Mouse (Mus musculus): ENCODE data around the gene Zmiz1. TPM values are rescaled to one million over a fixed set of nuclear protein-coding genes. Genes with fewer than 3 reads are reported as not detected.

Gene Zmiz1
- 100 to 1,000 TPM; 105 to 122 TPM for total RNA-seq (2021)
- long read RNA-seq, experiment 1, partial matches to known transcripts = 12 of 17 reads
- long read RNA-seq, experiment 1, other reads (novel, unspliced or antisense) = 5 of 17 reads
- long read RNA-seq, experiment 2, partial matches to known transcripts = 27 of 33 reads
- long read RNA-seq, experiment 2, other reads (novel, unspliced or antisense) = 6 of 33 reads

DNA sequence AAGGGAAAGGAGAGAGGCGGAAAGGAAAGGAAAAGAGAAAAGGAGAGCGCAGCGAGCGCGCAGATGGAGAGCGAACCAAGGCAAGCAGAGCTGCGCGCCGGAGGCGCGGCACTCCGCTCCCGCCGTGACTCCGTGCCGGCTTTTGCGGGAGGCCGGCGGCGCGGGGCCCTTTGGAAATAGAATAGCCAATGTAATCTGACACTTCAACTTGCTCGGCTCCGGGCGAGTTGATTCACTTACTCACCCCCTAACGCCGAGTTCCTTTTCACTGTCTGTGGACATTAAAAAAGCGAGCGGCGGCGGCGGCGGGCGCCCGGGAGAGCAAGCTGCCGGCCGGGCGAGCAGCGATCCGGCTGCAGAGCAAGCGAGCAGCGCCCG lies at the start of gene Zmiz1:
Gene Zmiz1 (plus strand): TSS at position 170 of the 378 bp plus-strand sequence.
- DNase-seq (ENCODE audit: low spot score in 2 of 2) = peak; percentile 77 to 83

DNA sequence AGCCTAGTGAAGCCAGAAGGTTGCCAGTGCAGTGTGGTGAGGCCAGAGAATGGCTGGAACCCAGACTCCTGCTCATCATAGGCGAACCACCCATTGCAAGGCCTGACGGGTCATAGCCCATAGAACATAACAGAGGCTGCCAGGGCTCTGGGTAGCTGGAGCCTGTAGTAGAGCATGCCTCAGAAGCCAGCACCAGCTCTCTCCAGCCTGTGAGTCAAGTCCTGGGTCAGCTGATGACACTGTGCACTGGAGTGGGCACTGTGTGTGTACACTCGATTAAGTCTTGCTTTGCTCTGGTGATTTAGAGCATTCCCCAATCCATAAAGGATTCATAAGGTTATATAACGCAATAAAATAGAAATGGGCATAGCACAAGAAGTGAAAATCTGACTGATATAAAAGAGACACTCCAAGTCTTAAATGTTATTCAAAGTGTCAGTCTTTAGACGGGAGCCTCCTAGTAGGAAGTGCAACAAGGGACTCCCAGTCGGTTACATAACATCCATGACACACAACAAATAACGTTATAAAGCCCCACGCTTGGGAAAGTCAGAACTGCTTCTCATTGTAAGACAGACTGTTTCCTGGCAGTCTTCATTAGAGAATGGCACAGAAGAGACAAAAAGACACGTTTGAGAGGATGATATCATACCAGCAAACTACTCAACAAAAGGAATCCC lies 47.0 kb upstream of the Zmiz1 start:
- no peak for DNase-seq (ENCODE audit: low spot score in 2 of 2)

GRCm38 (mm10) chr14:25412811-25413210 lies 46.2 kb upstream of the Zmiz1 start:
- no peak for DNase-seq (ENCODE audit: low spot score in 2 of 2)

- DNase-seq (ENCODE audit: low spot score in 2 of 2) = no peak
These were observed 45.5 kb upstream of the Zmiz1 start for GRCm38 (mm10) chr14:25413510-25413909.

GRCm38 (mm10) chr14:25414115-25414514 lies 44.9 kb upstream of the Zmiz1 start:
- DNase-seq (ENCODE audit: low spot score in 2 of 2) = no peak

DNA sequence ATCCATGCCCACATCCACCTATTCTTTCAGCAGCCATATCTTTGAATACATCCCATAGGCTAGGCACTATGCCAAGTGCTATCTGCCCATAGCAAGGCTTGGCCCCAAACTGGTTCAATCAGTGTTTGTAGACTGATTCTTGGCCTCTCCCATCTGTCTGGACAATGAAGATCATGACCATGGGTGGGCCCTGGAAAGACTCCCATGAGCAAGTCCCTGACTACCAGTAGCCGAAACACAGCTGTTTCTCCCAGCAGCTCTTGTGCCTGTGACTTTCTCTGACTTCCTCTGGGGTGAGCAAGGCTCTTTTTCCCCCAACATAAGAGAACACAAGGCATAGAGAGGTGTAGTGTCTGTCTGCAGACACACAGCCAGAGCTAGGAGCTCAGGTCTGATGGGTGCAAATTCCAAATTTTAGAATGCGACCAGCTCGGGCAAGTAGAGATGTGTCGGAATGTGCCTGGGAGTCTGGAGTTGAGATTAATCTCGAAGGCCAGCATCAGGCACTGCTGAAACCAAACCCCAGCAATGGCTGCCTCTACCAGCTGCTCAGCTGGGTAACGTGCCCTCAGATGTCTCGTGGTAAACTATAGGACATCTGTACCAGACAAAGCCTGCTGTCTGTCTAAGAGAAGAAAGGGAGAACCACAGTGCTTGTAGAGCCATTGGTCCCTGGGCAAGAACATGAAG lies 38.8 kb upstream of the Zmiz1 start:
- DNase-seq (ENCODE audit: low spot score in 2 of 2) = no peak

GRCm38 (mm10) chr14:25420987-25421386 lies 38.0 kb upstream of the Zmiz1 start:
- DNase-seq (ENCODE audit: low spot score in 2 of 2) = no peak

- no peak for DNase-seq (ENCODE audit: low spot score in 2 of 2)
These were observed 37.4 kb upstream of the Zmiz1 start for GRCm38 (mm10) chr14:25421596-25422001.

GRCm38 (mm10) chr14:25422946-25423345 lies 36.0 kb upstream of the Zmiz1 start:
- DNase-seq (ENCODE audit: low spot score in 2 of 2) = no peak

DNA sequence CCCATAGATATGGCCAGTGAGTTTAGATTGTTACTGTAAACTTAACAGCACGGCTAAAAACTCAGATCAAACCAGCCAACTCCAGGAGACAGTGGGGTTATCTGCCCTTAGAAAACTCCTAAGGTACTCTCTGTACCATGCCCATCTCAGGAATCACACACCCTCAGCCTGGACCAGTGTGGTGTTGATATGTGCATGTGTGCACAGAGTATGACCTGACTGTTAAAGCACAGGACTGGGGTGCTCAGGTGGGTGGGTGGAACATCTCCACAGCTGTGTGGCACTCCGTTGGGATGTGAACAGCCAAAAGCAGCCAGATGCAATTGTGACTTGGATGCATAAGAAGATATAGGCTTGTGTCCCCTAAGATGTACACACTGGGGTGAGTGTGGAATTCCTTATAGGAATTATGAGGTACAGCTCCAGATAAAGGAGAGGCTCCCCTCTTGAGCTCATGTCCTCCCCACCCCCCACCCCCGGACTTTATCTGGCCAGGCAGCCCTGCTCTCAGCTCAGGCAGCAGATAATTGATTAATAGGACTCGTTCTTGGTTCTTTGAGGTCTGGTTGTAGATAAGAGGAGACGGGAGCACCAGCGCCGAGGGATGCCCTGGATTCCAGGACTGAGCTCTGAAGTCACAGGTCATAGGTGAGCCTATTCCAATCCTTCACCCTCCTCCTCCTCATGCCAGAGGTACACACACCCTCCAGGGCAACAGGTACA lies 35.1 kb upstream of the Zmiz1 start:
- DNase-seq (ENCODE audit: low spot score in 2 of 2) = no peak

DNA sequence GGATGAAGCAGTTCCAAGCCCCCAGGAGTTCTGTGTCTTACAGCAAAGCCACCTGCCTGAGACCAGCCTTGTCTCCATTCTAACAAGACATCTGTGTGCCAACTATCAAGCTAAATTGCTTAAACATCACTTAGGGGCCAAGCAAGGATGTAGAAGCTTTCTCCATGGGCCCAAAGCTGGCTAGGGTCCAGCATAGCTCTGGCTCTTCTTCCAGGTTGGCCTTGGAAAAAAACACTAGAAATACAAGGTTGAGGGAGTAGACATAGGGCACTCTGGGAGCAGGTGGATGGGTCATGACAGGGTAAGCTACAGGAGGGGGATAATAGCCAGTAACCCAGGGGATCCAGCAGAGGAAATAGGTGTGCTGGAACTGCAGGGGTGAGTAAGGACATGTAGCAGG lies 20.7 kb upstream of the Zmiz1 start:
- no peak for DNase-seq (ENCODE audit: low spot score in 2 of 2)

DNA sequence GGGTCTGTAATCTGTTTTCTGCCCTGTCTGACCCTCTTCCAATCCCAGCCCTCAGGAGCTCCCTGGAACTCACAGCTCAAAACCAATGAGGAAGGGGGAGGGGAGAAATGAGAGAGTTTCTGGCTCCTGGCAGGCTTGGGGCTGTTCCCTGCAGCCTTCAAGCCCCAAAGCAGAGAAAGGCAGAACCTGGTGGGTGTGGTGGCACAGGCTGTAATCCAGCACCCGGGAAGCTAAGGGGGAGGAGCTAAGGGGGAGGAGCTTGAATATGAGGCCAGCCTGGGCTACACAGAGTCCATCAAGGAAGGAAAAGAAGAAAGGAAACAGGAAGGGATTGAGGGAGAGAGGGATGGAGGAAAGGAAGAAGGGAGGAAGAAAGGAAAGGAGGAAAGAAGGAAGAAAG lies 18.9 kb upstream of the Zmiz1 start:
- no peak for DNase-seq (ENCODE audit: low spot score in 2 of 2)

DNA sequence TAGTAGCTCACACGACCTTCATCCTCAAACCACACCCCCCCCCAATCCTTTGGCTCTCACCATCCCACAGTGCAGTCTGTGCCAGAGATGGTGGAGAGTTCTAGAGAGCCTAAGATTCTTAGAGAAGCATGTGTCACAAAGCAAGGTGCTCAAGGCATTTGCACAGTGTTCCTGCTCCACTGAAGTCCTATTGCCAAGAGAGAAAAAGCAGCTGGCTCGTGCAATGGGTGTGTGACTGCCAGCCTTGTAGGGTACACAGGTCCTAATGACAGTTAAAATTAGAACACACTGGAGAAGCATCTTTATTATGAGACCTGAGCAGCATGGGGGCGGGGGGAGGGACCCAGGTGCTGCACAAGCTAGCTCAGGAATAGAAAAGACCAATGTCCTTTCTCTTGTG lies 18.2 kb upstream of the Zmiz1 start:
- DNase-seq (ENCODE audit: low spot score in 2 of 2) = no peak

GRCm38 (mm10) chr14:25441469-25441868 lies 17.5 kb upstream of the Zmiz1 start:
- DNase-seq (ENCODE audit: low spot score in 2 of 2) = no peak

DNA sequence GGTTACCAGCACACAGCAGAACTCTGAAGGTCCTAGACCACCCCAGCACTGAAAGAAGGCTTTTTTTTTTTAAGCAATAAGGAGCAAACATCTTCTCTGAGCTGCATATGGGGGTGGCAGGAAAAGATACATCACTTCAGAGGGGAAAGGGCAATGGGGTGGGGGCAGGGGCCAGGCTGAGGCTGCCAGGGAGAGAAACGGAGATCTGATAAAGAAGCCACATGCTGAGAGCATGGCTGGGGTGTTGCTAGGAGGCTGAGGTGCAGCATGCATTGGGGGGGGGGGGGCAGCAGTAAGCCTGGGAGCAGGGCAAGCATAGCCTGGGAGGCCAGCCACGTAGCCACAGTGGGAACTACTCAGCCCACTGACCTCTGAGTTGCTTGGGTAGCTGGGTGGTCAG lies 16.3 kb upstream of the Zmiz1 start:
- no peak for DNase-seq (ENCODE audit: low spot score in 2 of 2)

DNA sequence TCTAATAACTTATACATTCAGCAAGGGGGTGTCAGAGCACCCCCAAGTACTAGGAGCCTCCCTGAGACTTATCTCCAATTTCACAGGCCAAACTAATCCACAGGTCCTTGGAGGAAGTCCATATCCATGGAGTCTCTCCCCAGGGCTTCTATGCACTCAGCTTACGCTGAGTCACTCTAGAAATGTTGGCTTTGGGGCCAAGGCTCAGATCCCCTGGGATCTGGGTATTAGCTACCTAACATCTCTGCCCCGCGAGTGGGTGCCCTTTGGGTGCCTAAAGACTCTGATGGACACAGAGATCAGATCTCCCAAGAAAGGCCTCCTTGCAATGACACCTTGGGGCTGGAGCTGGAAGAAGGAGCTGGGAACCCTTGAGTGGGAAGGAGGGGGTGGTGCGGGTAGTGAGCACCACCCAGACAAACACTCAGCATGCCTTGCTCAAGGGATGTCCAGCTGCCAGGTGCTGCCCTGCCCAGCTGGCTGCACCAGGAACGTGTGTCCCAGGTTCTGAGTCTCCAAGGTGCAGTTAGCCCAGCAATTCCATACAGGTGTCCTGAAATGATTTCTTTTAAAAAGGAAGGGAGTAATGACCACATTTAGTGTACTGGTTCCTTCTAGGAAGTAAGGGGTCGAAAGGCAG lies 11.7 kb upstream of the Zmiz1 start:
- DNase-seq (ENCODE audit: low spot score in 2 of 2) = no peak

- no peak for DNase-seq (ENCODE audit: low spot score in 2 of 2)
These were observed 10.5 kb upstream of the Zmiz1 start for GRCm38 (mm10) chr14:25448471-25448870.

GRCm38 (mm10) chr14:25451099-25451667 lies 7.8 kb upstream of the Zmiz1 start:
- no peak for DNase-seq (ENCODE audit: low spot score in 2 of 2)

DNA sequence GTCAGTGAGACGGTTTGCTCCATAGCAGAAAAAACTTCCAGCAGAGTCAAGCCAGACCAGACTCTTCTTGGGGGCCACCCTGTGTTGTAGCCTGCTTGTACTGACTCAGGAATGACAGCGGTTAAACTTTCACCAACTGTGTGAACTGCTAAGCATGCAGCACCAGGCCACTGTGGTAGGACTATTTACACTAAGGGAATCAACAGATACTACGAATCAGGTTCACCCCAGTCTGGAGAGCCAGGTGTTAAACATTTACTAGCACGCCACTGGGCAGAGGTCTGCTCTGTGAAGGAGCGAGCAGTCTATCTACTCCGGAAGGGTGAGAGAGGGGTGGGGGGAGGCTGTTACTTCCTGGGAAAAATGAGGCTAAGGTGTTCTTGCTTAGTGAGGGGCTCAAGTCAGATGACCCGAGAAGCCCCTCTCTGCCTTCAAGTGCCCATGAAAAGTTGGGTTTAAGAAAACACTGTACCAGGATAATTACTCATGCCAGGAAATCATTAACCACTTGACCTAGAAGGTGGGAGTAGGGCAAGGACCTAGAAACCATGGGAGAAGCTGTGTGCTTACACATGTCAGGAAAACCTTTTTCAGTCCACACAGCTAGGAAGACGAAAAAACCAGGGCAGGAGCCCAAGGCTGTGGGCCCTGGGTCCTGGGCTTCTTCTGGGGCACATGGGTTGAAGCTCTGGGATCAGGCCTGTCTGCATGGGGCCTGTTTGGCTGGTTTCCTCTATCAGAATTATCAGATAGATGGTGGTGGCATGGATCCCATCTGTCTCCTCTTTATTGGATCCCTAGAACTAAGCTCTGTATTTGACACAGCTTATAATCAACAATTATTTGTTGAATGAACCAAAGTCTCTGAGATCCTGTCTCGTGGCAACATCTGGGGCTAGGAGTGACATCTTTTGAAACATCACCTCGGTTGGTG lies 7.0 kb upstream of the Zmiz1 start:
- no peak for DNase-seq (ENCODE audit: low spot score in 2 of 2)

GRCm38 (mm10) chr14:25452633-25453025 lies 6.4 kb upstream of the Zmiz1 start:
- no peak for DNase-seq (ENCODE audit: low spot score in 2 of 2)
